8 mouse cellular contexts compared by ENCODE assay signal in the genomic region with DNA sequence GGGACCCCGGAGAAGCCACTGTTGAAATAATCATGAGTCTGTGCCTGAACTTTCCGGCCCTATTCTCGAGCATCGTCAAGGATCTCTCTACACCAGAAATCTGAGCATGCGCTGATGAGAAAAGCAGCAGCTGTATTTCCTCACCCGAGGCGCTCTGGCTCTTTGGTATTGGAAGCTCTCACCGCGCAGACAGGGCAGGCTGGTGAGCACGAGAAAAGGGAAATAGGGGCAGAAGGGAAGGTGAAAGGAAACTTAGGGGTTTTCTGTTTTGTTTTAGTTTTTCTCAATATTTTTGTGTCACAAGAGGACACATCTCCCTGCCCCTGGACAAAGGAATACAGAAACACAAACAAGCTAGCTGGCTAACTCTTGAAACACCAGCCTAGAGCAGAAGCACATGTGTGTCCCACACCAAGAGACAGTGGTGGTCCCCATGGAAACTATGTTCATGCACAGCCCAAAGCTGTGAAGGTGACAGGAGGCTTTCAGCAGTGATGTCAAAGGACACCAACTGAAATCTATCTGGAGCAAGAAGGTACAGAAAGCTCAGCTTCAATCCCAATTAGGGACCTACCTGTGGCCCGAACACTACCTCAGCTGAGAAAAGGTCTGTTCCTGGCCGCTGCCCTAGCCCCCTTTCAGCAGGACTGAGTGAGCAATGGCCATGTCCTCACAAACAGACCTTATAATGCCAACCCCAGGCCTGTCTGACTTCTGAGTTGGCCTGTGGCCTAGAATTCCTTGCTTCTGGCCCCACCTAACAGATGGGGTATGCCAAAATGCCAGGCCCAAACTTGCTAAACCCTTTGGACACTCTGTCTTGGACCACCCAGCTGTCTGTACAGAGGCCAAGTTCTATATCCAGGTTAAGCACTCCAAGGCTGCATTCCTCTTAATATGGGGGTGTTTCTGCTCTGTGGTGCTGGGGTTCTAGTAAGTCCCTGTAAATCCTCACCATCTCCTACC.
DNase-seq lines count a peak whose midpoint lies in the region; ATAC-seq lines count a peak whose summit lies in the region.

No protein-coding gene starts in this region.

- peak overlapping the region; percentile 30 for H3K4me2 ChIP-seq in intestine, embryonic 16.5 days (ENCODE audit: low read depth, low read length)

- H3K27me3 ChIP-seq in intestine, embryonic 16.5 days (replicated peaks; ENCODE audit: control insufficient read depth, insufficient read depth, low read length), result no peaks in the 10 kb centered on the region

- peak; percentile 9 for DNase-seq in layer of hippocampus, adult 11-12 months (ENCODE audit: low spot score)
- no peak for DNase-seq in layer of hippocampus, adult 9-11 months
- DNase-seq in brain, embryonic 18.5 days (ENCODE audit: low read depth, low spot score), result peak; percentile 14
- peak; percentile 98 for DNase-seq in heart, adult 11 months
- DNase-seq in lung, postnatal 14 days, result peak; percentile 54
- peak; percentile 13 for DNase-seq in thymus, postnatal 14 days
- no peak for DNase-seq in frontal cortex, postnatal 14 days (ENCODE audit: low spot score in 2 of 2)

- H3K4me1 ChIP-seq in intestine, embryonic 16.5 days (ENCODE audit: control insufficient read depth, insufficient read depth, low read length), result peaks cover 20% of the 10 kb centered on the region

- H3K36me3 ChIP-seq in intestine, embryonic 16.5 days (ENCODE audit: control insufficient read depth, insufficient read depth, low read length), result no peaks in the 10 kb centered on the region

- H3K4me3 ChIP-seq in intestine, embryonic 16.5 days (ENCODE audit: low read length), result no peak overlapping the region

- no peak overlapping the region for H3K9ac ChIP-seq in intestine, embryonic 16.5 days (ENCODE audit: low read depth, low read length)

- WGBS in intestine, embryonic 16.5 days, result 28% methylated on average over 12 of the region's 12 CpGs

- peak; percentile 45 for ATAC-seq in intestine, embryonic 16.5 days

- H3K27ac ChIP-seq in intestine, embryonic 16.5 days (ENCODE audit: low read length), result 0 out of 2 replicates have a peak overlapping the region, but pooled peaks have one; percentile 30

- no peaks in the 10 kb centered on the region for H3K9me3 ChIP-seq in intestine, embryonic 16.5 days (ENCODE audit: control insufficient read depth, low read length)

Comparison
In these comparisons a context has a peak if more than half of its experiments do, and no peak if none do; other contexts are left out.
1. DNase-seq: peak in layer of hippocampus, adult 11-12 months (single experiment), brain, embryonic 18.5 days (single experiment), heart, adult 11 months (single experiment), lung, postnatal 14 days (single experiment) and thymus, postnatal 14 days (single experiment); none in layer of hippocampus, adult 9-11 months (single experiment) and frontal cortex, postnatal 14 days (0 of 2).